Mouse (Mus musculus) myocyte (in vitro differentiated cells): ENCODE data around the gene Hic1.

Experiments used
- CEBPB ChIP-seq: IDR thresholded peaks from 2 replicates; pipeline ENCODE4 v1.6.1; 2011; ENCODE audit warnings: mild to moderate bottlenecking, moderate library complexity; ENCODE audit not compliant: poor library complexity, insufficient read depth, severe bottlenecking
- E2F4 ChIP-seq: IDR thresholded peaks from one replicate; pipeline ENCODE4 v1.6.1; 2011; ENCODE audit warnings: mild to moderate bottlenecking, control low read depth, moderate library complexity; ENCODE audit not compliant: insufficient read depth
- MAX ChIP-seq: IDR thresholded peaks from one replicate; pipeline ENCODE4 v1.6.1; 2011; ENCODE audit warnings: low read depth, mild to moderate bottlenecking, control low read depth
- MYOD1 ChIP-seq, 3 experiments: IDR thresholded peaks; one replicate each; pipeline ENCODE4 v1.6.1; 2011; ENCODE audit warnings: control low read depth in 2 of 3, low read depth in 2 of 3, mild to moderate bottlenecking in 2 of 3, moderate library complexity in 1 of 3; ENCODE audit not compliant: insufficient read length in 2 of 3, control insufficient read depth in 1 of 3
- POLR2A ChIP-seq: IDR thresholded peaks from one replicate; pipeline ENCODE4 v1.6.1; 2011; ENCODE audit warnings: low read depth, mild to moderate bottlenecking, control low read depth, moderate library complexity; ENCODE audit not compliant: insufficient read length
- USF1 ChIP-seq: IDR thresholded peaks from one replicate; pipeline ENCODE4 v1.6.1; 2011; ENCODE audit warnings: low read depth, mild to moderate bottlenecking, control low read depth, moderate library complexity

DNA sequence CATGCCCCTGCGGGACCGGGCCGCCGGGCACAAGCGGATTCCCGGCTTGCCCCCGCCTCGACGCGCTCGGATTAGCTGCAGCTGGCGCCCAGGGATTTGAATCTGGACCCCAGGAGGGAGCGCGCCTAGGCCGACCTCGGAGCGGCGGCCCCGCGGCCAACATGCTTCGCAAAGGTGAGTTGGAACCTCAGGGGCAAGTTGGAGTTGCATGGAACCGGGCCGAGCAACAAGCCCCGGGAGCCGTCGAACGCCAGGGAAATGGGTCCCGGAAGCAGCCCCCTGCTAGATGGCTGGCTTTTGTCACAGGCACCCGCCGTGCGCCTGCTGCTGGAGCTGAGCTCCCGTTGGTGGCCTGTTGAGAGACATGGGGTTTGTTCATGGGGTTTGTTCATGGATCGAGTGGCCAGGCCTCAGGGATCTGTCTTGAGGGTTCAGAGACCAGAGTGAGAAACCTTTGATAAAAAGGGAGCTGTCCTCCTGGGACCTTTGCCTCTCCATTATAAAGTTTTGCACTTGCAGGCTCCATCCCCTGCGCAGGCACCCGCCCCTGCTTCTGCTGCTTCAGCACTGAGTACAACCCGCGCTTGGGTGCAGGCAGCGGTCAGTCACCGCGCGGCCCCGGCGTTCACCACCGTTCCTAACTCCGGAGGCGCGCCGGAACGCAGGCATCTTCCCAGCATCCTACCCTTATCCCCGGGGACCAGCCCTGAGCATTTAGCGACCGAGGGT lies 25.0 kb upstream of the Hic1 start:
- TF ChIP-seq POLR2A (no peak), MAX (no peak), USF1 (no peak), E2F4 (no peak), CEBPB (no peak), MYOD1 (IDR thresholded peaks at IDR 0.05; ENCODE audit: control insufficient read depth in 1 of 3, insufficient read length in 2 of 3, low read depth in 2 of 3) (no peak)
